Mouse (Mus musculus) CD4-positive, CD25-positive, alpha-beta regulatory T cell, adult 2 months (primary cell): ENCODE measurements around the gene Mphosph6.

ENCODE experiments used
- DNase-seq: peaks from one replicate; pipeline ENCODE4 v3.0.0-alpha.2; 2012; ENCODE audit warnings: low read depth, low spot score

Mphosph6 gene

GRCm38 (mm10) chr8:117771115-117771836 is 30.5 kb downstream of the Mphosph6 start:
- DNase-seq: no peak

GRCm38 (mm10) chr8:117768971-117769370 is 32.8 kb downstream of the Mphosph6 start:
- DNase-seq: no peak

GRCm38 (mm10) chr8:117765947-117766346 is 35.8 kb downstream of the Mphosph6 start:
- DNase-seq: no peak

- DNase-seq: no peak
Measured at GRCm38 (mm10) chr8:117764625-117765024, 37.1 kb downstream of the Mphosph6 start.

GRCm38 (mm10) chr8:117762776-117763175 is 39.0 kb downstream of the Mphosph6 start:
- no peak for DNase-seq

- no peak for DNase-seq
Measured at GRCm38 (mm10) chr8:117757900-117758299, 43.8 kb downstream of the Mphosph6 start.

GRCm38 (mm10) chr8:117749436-117749835 is 52.3 kb downstream of the Mphosph6 start:
- no peak for DNase-seq

- DNase-seq: no peak
Measured at GRCm38 (mm10) chr8:117747886-117748730, 53.6 kb downstream of the Mphosph6 start.

- no peak for DNase-seq
Measured at GRCm38 (mm10) chr8:117747428-117747827, 54.3 kb downstream of the Mphosph6 start.

GRCm38 (mm10) chr8:117746651-117747050 is 55.1 kb downstream of the Mphosph6 start:
- no peak for DNase-seq

GRCm38 (mm10) chr8:117742431-117743012 is 59.2 kb downstream of the Mphosph6 start:
- DNase-seq: no peak
